Mouse (Mus musculus) heart, adult 2 months (tissue): ENCODE measurements at regions not wholly inside any gene's neighbourhood (a gene's known extent, or its start where the extent isn't known, plus 50 kb on each side); places are given as distances from the start of the nearest gene placed in this dataset.
A peak's percentile ranks its signal among the peaks of the same experiment; 100 is the strongest.

Experiments used
- DNase-seq, 2 experiments: peaks; one replicate each; pipeline ENCODE4 v3.0.0; 2021
- H3K27ac ChIP-seq: fragments of 200-600 bp; 2 replicates; pipeline ENCODE4 v1.8.1; 2022
- H3K27me3 ChIP-seq: fragments of 200-500 bp; 2 replicates; pipeline ENCODE4 v1.6.1; 2012; ENCODE audit warnings: mild to moderate bottlenecking, low read length, inconsistent platforms, mixed read lengths; ENCODE audit not compliant: control insufficient read depth, insufficient read depth
- H3K36me3 ChIP-seq: fragments of 200-500 bp; 2 replicates; pipeline ENCODE4 v1.6.1; 2012; ENCODE audit warnings: low read length, inconsistent platforms; ENCODE audit not compliant: control insufficient read depth, insufficient read depth
- H3K4me1 ChIP-seq: fragments of 200-500 bp; 2 replicates; pipeline ENCODE4 v1.6.1; 2011; ENCODE audit warnings: low read length; ENCODE audit not compliant: control insufficient read depth, insufficient read depth
- H3K4me3 ChIP-seq: fragments of 200-600 bp; 2 replicates; pipeline ENCODE4 v1.8.1; 2022
- H3K79me2 ChIP-seq: fragments of 200-500 bp; replicated peaks from 2 replicates; pipeline ENCODE4 v1.6.1; 2012; ENCODE audit warnings: mild to moderate bottlenecking, inconsistent platforms, low read length, moderate library complexity, mixed read lengths; ENCODE audit not compliant: control insufficient read depth, insufficient read depth
- H3K9ac ChIP-seq: fragments of 200-500 bp; 2 replicates; pipeline ENCODE4 v1.6.1; 2012; ENCODE audit warnings: low read depth, mild to moderate bottlenecking, control low read depth, inconsistent platforms, low read length, mixed read lengths
- CTCF ChIP-seq: fragments of 200-600 bp; IDR thresholded peaks from 2 replicates; pipeline ENCODE4 v1.8.1; 2022; ENCODE audit warnings: antibody characterized with exemption, mild to moderate bottlenecking, moderate library complexity
- EP300 ChIP-seq: fragments of 200-500 bp; IDR thresholded peaks from 2 replicates; pipeline ENCODE4 v1.6.1; 2011; ENCODE audit warnings: low read depth, low read length, control low read depth; ENCODE audit not compliant: insufficient read depth
- POLR2A ChIP-seq: fragments of 200-500 bp; IDR thresholded peaks from 2 replicates; pipeline ENCODE4 v1.6.1; 2011; ENCODE audit warnings: mild to moderate bottlenecking, low read depth, low read length, control low read depth; ENCODE audit not compliant: insufficient read depth
- WGBS: fragments of 180-500 bp; shearing (Covaris S2); methylation state at CpG from one replicate; pipeline ENCODE4 v1.1.7; 2018; 5-methylcytosine and 5-hydroxymethylcytosine counted together
- intact Hi-C: fragments of 180-260 bp; cut with DNase I; formaldehyde crosslinking; loops from one replicate; pipeline ENCODE4 v1.15.1; 2025

DNA sequence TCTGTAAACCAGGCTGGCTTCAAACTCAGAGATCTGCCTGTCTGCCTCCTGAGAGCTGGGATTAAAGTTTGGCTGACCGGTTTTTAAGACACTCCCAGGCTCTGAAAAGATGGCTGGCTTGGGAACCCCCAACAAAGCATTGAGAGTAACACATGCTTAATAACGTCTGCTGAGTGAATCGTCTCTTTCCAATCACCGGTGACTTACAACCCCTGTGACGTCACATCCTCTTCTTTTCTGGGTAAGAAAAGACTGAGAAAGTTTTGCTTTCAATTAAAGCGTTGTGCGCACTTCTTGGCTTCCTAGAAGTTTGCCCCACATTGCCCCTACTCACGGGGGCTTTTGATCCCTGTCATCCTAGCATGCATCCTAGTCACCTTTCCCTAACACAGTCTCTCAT lies 109.1 kb downstream of the Foxb1 start:
- no peaks in the 10 kb centered on the region for H3K36me3 ChIP-seq
- H3K27me3 ChIP-seq: no peaks in the 10 kb centered on the region
- WGBS: 67% methylated on average over 8 of the region's 8 CpGs
- no peak overlapping the region for H3K4me3 ChIP-seq
- no peaks in the 10 kb centered on the region for H3K79me2 ChIP-seq
- H3K4me1 ChIP-seq: no peaks in the 10 kb centered on the region
- DNase-seq: no peak
- intact Hi-C loops: no loop called here
- H3K27ac ChIP-seq: no peak overlapping the region
- no peak overlapping the region for H3K9ac ChIP-seq
- TF ChIP-seq CTCF (no peak), EP300 (no peak), POLR2A (no peak)

DNA sequence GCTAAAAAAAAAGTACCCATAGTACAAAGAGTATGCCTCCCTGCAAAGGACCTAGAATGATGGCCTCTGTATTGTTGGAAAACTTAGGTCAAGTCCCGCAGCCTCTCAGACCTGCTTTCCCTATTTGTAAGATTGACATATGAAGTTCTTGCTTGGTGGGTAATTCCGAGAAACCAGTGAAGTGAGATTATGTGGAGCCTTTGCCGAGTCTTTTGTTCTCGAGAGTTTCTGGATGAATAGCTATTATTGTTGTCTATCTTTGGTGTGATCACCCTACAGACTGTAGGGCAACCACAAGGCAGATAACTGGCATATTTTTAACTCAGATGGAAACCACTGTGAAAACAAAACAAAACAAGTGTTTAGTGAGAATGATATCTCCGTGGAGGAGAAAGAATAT lies 118.1 kb downstream of the Foxb1 start:
- Histone ChIP-seq H3K4me3 (no peak overlapping the region), H3K79me2 (no peaks in the 10 kb centered on the region), H3K27ac (no peak overlapping the region), H3K4me1 (no peaks in the 10 kb centered on the region), H3K36me3 (no peaks in the 10 kb centered on the region), H3K27me3 (0 out of 2 replicates have a peak, but pooled peaks cover 1% of the 10 kb centered on the region), H3K9ac (no peak overlapping the region)
- DNase-seq: no peak
- 55% methylated on average over 5 of the region's 5 CpGs for WGBS
- intact Hi-C loops: no loop called here
- TF ChIP-seq CTCF: no peak
- TF ChIP-seq EP300: no peak

DNA sequence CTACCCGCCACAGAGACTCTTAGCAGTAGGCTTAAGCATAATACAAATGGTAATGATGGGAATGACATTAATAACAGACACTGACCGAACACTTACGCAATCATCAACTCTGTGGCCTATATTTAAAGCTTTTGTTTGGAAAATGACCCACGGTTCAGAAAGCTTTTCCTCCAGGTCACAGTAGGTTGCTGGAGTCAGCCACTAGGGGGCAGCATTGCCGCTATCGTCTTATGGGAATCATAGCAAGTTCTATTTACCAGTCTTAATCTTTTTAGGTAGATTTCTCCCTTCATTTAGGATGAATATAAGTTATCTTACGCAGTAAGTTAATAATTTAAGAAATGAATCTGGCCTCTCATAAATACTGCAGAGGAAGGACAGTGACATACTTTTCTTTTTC lies 137.4 kb downstream of the Foxb1 start:
- no peaks in the 10 kb centered on the region for H3K4me1 ChIP-seq
- WGBS: 19% methylated on average over 7 of the region's 7 CpGs
- H3K36me3 ChIP-seq: no peaks in the 10 kb centered on the region
- H3K27ac ChIP-seq: no peak overlapping the region
- peak; percentile 25 to 62 for DNase-seq
- no peak overlapping the region for H3K4me3 ChIP-seq
- H3K27me3 ChIP-seq: no peaks in the 10 kb centered on the region
- intact Hi-C loops: loop anchor here (1.0 kb wide), 1 partner anchor 364 kb away; no protein-coding TSS in a partner anchor
- H3K79me2 ChIP-seq: no peaks in the 10 kb centered on the region
- TF ChIP-seq EP300 (no peak), CTCF (peak; percentile 99)
- no peak overlapping the region for H3K9ac ChIP-seq

DNA sequence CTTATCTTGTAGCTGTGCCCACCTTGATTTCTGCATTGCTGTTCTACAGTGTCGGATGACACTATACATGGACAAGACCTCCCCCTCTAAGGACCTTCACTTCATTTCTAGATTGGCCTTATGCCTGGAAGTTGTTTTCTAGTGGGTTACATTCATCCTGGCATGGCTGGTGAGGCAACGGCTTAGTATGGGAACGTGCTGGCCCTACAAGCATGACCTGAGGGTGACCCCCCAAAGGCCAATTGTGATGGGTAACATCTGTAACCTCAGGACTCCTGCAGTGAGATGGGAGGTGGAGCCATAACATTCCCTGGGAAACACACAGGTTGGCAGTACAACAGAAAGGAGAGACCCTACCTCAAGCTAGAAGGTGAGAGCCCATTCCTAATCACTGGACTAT lies 139.7 kb downstream of the Foxb1 start:
- 68% methylated on average over 3 of the region's 3 CpGs for WGBS
- Histone ChIP-seq H3K4me1 (no peaks in the 10 kb centered on the region), H3K27me3 (no peaks in the 10 kb centered on the region), H3K79me2 (no peaks in the 10 kb centered on the region), H3K4me3 (no peak overlapping the region), H3K27ac (no peak overlapping the region), H3K9ac (no peak overlapping the region), H3K36me3 (no peaks in the 10 kb centered on the region)
- DNase-seq: no peak
- intact Hi-C loops: no loop called here
- no peak for TF ChIP-seq CTCF
- TF ChIP-seq POLR2A: no peak
- no peak for TF ChIP-seq EP300

DNA sequence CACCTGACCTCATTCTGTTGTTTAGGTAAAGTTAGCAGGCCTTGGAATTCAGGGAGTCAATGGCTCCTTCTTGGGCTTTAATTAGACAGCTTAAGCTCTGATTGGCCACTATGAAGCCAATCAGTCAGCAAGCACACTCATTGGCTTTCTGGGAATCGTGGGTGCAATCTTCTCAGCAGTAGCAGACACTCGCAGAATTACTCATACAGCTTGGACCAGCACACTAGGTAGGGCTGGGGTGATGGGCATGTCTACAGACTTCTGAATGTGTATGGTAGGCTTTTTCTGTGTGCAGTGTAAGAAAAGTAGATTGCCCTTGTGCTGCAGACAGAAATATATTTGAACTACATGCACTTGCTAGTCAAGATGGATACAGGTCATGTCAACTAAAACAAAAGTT lies 143.4 kb downstream of the Foxb1 start:
- H3K27me3 ChIP-seq: peaks cover 2% of the 10 kb centered on the region; the same call in 1 of the 2 replicates
- H3K27ac ChIP-seq: no peak overlapping the region
- H3K4me3 ChIP-seq: no peak overlapping the region
- no peaks in the 10 kb centered on the region for H3K79me2 ChIP-seq
- TF ChIP-seq CTCF: no peak
- TF ChIP-seq EP300: no peak
- TF ChIP-seq POLR2A: no peak
- intact Hi-C loops: no loop called here
- no peaks in the 10 kb centered on the region for H3K36me3 ChIP-seq
- no peaks in the 10 kb centered on the region for H3K4me1 ChIP-seq
- 74% methylated on average over 2 of the region's 2 CpGs for WGBS
- no peak overlapping the region for H3K9ac ChIP-seq
- DNase-seq: no peak

DNA sequence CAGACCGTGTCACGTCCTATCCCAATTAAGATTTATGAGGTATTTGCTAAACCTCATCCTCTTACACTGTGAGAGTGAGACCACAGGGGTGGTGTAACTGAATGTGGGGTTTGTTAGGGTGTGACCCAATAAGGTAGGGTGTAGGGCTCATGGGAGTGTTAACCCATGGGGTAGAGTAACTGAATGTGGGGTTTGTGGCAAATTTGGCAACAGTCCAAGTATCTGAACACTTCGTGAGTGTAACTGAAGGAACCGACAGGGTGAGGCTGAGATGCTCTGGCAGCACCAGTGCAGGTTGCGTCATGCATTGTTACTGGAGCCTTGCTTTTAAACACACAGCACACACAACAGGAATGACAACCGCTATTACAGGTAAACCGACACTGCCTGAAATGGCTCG lies 144.1 kb downstream of the Anxa2 start:
- no peaks in the 10 kb centered on the region for H3K79me2 ChIP-seq
- no peaks in the 10 kb centered on the region for H3K4me1 ChIP-seq
- intact Hi-C loops: no loop called here
- no peak overlapping the region for H3K4me3 ChIP-seq
- H3K36me3 ChIP-seq: no peaks in the 10 kb centered on the region
- H3K27ac ChIP-seq: no peak overlapping the region
- TF ChIP-seq EP300 (no peak), POLR2A (no peak), CTCF (no peak)
- H3K9ac ChIP-seq: no peak overlapping the region
- 76% methylated on average over 8 of the region's 8 CpGs for WGBS
- no peak for DNase-seq
- H3K27me3 ChIP-seq: no peaks in the 10 kb centered on the region
